Mouse (Mus musculus): ENCODE data around the gene Elmo1.

The Elmo1 gene

DNA sequence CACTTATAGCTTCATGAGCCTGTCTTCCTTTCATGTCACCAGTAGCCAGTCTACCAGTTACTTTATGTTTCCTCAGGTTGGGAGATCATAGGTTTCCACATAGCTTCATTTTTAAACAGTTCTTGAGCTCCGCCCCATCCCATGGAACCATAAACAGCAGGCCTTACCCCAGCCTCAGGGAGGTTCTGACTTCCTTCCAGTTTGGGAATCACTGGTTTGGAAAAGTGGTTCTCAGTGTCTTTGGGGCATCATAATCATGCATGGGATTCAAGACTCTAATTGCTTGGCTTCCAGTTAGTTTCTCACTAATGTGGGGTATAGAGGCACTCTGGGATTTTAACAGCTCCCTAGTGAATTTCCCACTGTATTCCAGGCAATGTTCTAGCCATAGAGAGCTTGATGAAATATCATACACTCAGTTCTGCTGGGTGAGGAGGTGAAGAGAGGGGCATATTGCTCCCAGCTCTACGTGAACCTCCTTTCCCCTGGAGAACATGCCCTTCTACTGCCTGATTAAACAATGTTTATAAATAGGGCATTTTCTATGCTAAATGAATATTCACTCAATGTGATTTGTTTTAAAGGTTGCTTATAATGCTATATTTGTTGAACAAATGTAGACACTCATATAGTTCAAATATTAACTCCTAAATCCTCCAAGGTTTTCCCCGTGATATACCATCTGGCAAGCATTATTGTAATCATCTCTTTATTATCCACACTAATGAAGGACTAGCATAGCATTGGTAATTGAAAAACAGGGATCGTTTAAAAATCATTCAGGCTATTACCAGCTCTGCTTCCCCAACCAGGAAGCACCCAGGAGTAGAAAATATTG lies 244.9 kb downstream of the Elmo1 start:
- DNase-seq: no peak

DNA sequence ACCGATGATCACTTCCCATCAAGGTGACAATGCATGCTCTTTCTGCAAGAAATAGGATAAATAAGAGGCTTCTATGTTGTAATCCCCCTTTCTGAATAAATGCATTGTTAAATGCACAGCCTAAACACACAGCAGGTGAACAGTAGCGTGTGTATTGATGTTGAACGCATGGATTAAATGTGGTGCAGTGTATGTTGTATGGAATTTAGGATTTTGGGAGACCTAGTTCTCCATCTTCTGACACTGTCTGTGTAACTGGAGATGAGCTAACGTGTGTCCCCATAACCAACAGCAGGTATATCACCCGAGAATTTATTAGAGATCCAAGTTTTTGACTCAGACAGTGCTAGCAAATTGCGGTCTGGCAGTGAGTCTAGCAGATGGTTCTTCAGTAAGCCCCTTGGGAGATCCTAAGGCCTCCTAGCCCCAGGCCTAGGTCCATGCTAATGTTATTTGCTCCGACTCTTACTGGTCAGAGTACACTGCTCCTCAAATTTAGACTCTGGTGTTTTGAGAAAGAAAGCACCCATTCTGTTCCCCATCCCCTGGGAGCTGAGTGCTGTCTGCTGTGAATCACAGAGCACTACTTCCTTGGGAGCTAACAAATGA lies 245.6 kb downstream of the Elmo1 start:
- no peak for DNase-seq

GRCm38 (mm10) chr13:20342881-20343280 lies 252.5 kb downstream of the Elmo1 start:
- no peak for DNase-seq

GRCm38 (mm10) chr13:20349754-20350153 lies 259.4 kb downstream of the Elmo1 start:
- no peak for DNase-seq

- no peak for DNase-seq
These were observed 262.2 kb downstream of the Elmo1 start for GRCm38 (mm10) chr13:20352631-20353030.

DNA sequence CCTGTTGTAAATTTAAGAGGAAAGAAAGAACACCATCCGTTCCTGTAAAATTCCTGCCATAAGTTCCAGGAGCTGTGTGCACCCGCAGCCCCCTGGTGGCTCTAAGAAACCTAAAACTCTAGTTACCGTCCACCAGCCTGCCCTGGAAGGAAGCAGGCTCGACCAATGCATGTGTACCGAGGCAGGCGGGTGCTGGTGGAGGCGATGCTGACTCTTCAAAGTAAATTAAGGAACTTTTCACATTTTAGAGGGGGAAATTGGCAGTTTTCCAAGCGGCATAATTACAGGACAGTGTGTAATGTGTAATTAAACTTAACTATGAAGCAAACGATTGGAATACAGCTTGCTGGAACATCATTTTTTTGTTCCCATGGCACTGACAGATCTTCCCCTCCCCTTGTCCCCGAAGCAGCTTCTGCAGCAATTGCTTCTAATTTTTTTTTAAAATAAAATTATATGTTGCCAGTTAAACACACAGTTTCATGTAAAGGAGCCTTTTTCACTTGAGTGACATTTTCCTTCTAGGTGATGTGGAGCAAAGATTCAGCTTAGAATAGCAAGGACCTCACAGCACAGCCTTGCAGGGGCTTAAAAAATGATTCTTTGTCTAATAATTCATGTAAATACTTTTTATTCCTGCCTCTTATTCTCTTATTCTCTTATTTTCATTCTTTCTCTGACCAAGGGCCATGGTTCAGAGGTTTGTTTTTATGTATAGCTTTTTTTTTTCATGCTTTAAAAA lies 263.6 kb downstream of the Elmo1 start:
- no peak for DNase-seq

DNA sequence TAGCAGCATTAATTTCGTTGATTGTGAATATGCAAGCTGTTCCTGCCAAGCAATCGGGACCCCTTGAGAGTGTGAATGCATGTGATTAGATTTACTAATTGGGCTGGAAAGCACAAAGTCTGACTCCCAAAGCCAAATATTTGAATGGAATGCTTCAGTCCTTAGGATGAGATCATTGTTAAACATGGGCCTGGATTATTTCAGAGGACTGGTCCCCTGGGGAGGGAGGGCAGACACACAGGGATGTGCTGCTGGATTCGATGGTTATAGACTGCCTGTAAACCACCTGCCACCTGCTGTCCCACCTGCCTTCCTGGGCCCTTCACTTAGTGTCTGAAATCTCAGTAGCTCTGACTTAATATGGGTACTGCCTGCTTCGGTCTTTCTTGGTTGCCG lies 264.2 kb downstream of the Elmo1 start:
- no peak for DNase-seq

DNA sequence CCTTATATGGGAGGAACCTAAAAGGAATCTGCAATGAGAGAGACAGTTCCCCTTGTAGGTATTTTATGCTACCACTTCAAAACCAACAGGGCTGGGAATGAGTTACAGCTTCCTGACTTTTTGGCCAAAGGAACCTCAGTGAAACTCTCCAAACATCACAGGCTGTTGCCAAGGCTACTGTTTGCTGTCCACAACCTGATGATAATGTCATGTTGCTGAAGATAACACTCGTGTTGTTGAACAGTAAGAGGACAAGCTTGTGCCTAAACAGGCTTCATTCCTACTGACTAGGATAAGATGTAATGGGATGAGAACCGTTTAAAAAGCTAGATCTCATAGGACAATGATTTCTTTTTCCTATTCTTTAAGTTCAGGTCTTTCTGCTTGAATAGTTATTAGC lies 272.1 kb downstream of the Elmo1 start:
- DNase-seq: no peak

- no peak for DNase-seq
These were observed 275.6 kb downstream of the Elmo1 start for GRCm38 (mm10) chr13:20365828-20366593.

GRCm38 (mm10) chr13:20370036-20370802 lies 279.8 kb downstream of the Elmo1 start:
- DNase-seq: no peak

GRCm38 (mm10) chr13:20371501-20371900 lies 281.1 kb downstream of the Elmo1 start:
- DNase-seq: no peak

DNA sequence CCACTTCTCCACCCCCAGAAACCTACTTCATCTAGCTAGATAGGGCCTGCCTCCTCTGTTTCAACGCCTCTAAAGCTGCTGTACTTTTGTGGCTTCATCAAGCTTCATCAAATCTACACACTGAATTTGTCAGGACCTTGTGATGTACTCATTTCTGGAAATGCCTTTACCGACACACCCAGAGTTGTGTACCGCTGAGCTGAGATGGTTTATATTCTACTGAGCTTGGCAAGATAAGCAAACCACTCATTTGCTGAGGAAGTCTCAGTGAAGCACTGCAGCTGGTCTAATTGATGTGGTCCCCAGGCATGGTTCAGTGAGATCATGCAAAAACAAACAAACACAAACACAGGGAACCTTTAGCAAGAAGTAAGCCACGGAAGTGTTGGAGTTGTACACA lies 281.9 kb downstream of the Elmo1 start:
- DNase-seq: no peak

DNA sequence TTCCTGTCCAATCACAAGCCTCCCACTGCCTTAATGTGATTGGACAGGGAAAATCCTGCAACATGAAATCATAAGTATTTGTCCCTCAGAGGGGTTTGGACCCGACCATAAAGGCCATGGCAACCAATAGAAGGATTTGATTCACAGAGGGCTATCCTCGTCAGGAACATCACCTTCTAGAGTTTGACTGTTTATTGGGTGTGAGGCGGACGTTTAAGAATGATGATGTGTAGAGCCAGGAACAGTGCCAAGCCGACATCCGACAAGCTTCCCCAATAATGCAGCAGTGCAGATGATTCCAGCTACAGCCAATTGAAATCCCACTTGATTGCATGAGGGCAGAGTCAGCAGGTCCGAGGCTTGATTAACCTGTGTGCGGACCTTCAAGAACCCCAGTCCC lies 288.5 kb downstream of the Elmo1 start:
- no peak for DNase-seq

DNA sequence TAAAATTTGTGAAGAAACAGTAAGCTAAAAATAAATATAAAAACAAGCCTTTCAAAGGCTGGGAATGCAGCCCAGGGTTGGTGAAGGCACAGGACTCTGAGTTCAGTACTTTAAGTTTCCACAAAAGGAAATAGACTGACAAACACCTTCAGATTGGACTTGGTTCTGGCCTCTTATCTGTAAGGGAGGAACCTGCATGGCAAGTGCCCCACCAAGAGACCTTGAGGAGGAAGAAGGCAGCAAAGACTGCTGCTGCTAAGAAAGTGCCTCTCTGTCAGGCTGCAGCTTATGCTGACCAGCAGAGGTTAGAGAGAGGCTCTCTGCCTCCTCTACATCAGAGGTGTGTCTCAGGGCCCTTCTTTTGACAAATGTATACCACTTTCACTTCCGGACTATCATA lies 293.5 kb downstream of the Elmo1 start:
- no peak for DNase-seq

GRCm38 (mm10) chr13:20384846-20385245 lies 294.4 kb downstream of the Elmo1 start:
- DNase-seq: no peak

- DNase-seq: no peak
These were observed 295.0 kb downstream of the Elmo1 start for GRCm38 (mm10) chr13:20385423-20385822.

GRCm38 (mm10) chr13:20386462-20387141 lies 296.2 kb downstream of the Elmo1 start:
- no peak for DNase-seq

DNA sequence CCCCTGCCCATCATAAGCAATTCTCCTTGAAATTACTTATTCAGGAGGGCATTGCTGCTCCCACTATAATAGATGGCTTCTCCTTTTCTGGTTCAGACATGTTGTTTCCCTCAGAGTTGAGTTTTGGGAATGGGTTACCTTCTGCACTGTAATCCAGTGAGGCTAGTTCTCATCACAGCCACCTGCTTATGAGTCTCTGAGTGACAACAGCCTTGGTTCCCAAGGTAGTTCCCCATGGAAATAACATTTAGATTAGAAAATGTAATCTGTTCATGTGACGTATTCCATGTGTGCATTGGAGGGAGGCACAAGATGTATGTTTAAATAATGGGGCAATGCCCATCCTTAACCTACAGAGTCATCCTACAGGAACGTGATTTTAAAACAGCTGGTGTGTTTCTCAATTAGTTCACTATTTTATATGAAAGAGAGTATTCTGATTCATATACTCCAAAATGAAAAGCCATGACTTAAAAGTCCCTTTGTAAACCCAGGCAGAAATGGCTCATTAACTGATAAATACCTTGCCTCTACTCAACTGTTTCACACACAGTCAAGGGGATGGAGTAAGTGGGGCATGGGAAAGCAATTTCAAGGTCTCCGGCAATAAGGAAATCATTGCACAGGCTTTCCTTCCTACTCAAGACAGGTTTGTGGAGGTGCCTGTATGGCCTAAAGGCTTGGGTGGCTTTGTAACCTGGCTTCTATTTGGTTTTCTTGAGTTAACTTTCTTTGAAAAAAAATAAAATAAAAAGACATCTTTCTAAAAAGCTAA lies 302.6 kb downstream of the Elmo1 start:
- DNase-seq: no peak

GRCm38 (mm10) chr13:20397744-20398143 lies 307.3 kb downstream of the Elmo1 start:
- no peak for DNase-seq

GRCm38 (mm10) chr13:20398311-20398710 lies 307.9 kb downstream of the Elmo1 start:
- DNase-seq: no peak

DNA sequence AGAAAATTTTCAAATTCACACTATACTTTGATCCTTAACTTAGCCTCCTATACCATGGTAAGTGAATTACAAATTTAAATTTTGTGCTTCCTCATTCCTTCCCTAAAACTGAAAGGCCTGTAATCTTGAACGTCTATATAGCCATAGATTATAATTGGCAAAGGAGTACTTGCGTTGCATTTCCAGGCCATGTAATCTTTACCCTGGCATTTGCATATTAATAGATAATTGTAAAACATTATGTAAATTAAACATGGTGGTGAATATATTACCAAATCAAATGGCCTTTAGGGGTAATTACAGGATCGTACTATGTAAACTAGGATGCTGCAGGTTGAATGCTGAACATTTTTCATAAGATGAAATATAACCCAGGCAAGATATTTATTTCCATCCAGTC lies 314.1 kb downstream of the Elmo1 start:
- no peak for DNase-seq
